8 mouse cellular contexts compared by ENCODE assay signal in the genomic region with DNA sequence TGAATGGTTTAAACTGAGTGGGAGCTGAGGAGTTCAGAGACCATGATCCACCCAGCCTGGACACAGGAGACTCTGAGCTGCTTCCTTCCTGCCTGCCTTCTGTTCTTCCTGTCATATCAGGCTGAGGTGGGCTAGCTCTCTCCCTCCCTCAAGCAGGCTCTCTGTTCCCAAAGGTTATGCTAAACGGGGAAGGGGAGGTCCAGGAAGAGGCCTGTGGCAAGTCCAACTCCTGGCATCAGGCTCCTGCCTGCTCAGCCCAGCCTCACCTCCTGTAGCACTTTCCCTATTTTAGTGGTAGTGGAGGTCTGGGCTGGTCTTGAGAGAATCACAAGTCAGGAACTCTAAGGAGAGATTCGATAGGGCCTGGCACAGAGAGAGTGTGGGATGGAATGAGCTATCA. TPM values are rescaled to one million over a fixed set of nuclear protein-coding genes. Genes with fewer than 3 reads are reported as not detected.
DNase-seq lines count a peak whose midpoint lies in the region; ATAC-seq and TF ChIP-seq lines count a peak whose summit lies in the region.

No protein-coding gene starts in this region.

- no peak for TF ChIP-seq CTCF in kidney, postnatal 0 days (IDR thresholded peaks at IDR 0.05; ENCODE audit: low read depth)

- ATAC-seq in kidney, postnatal 0 days (replicated peaks; ENCODE audit: low FRiP score, low read depth), result no peak
- no peak for ATAC-seq in hindbrain, embryonic 15.5 days (ENCODE audit: low FRiP score, low read depth)
- ATAC-seq in midbrain, embryonic 16.5 days, result no peak

- no peak for DNase-seq in kidney, postnatal 0 days (ENCODE audit: low spot score)
- DNase-seq in kidney, postnatal 10 days, result no peak
- DNase-seq in embryonic facial prominence, embryonic 10.5 days (ENCODE audit: low spot score), result no peak
- DNase-seq in layer of hippocampus, adult 18-20 months (ENCODE audit: low spot score in 2 of 2), result no peak
- DNase-seq in right cerebral cortex, postnatal 25 days, result no peak
- DNase-seq in left cerebral cortex, adult 8-10 months (ENCODE audit: low spot score in 2 of 2), result no peak

- WGBS in kidney, postnatal 0 days, result 36% methylated on average over 2 of the region's 2 CpGs
- 36% methylated on average over 2 of the region's 2 CpGs for WGBS in embryonic facial prominence, embryonic 10.5 days
- WGBS in hindbrain, embryonic 15.5 days, result 39% methylated on average over 2 of the region's 2 CpGs
- 43% methylated on average over 2 of the region's 2 CpGs for WGBS in midbrain, embryonic 16.5 days

- no peaks in the 10 kb centered on the region for H3K36me3 ChIP-seq in kidney, postnatal 0 days (ENCODE audit: insufficient read depth, low read length)
- H3K36me3 ChIP-seq in embryonic facial prominence, embryonic 10.5 days (replicated peaks), result peaks cover 5% of the 10 kb centered on the region
- 0 out of 2 replicates have a peak, but pooled peaks cover 6% of the 10 kb centered on the region for H3K36me3 ChIP-seq in hindbrain, embryonic 15.5 days
- no peaks in the 10 kb centered on the region for H3K36me3 ChIP-seq in midbrain, embryonic 16.5 days (ENCODE audit: control insufficient read depth, insufficient read depth, low read length)

- no peaks in the 10 kb centered on the region for H3K9me3 ChIP-seq in kidney, postnatal 0 days (replicated peaks; ENCODE audit: low read length)
- H3K9me3 ChIP-seq in embryonic facial prominence, embryonic 10.5 days, result no peaks in the 10 kb centered on the region
- H3K9me3 ChIP-seq in hindbrain, embryonic 15.5 days, result no peaks in the 10 kb centered on the region
- H3K9me3 ChIP-seq in midbrain, embryonic 16.5 days (replicated peaks; ENCODE audit: control insufficient read depth, low read length, poor library complexity, severe bottlenecking), result no peaks in the 10 kb centered on the region

- H3K27ac ChIP-seq in kidney, postnatal 0 days, result peak overlapping the region; percentile 92
- H3K27ac ChIP-seq in embryonic facial prominence, embryonic 10.5 days (replicated peaks), result peak overlapping the region; percentile 94
- H3K27ac ChIP-seq in hindbrain, embryonic 15.5 days (replicated peaks), result peak overlapping the region; percentile 91; the same call in 1 of the 2 replicates
- H3K27ac ChIP-seq in midbrain, embryonic 16.5 days (ENCODE audit: low read length), result peak overlapping the region; percentile 94; the same call in 1 of the 2 replicates

- H3K4me2 ChIP-seq in kidney, postnatal 0 days (ENCODE audit: low read length), result peak overlapping the region; percentile 95
- H3K4me2 ChIP-seq in hindbrain, embryonic 15.5 days, result peak overlapping the region; percentile 95
- H3K4me2 ChIP-seq in midbrain, embryonic 16.5 days (ENCODE audit: low read length), result peak overlapping the region; percentile 99

- H3K4me1 ChIP-seq in kidney, postnatal 0 days (replicated peaks; ENCODE audit: insufficient read depth, low read length), result peaks cover 40% of the 10 kb centered on the region
- H3K4me1 ChIP-seq in embryonic facial prominence, embryonic 10.5 days, result peaks cover 72% of the 10 kb centered on the region
- H3K4me1 ChIP-seq in hindbrain, embryonic 15.5 days (replicated peaks), result peaks cover 65% of the 10 kb centered on the region
- H3K4me1 ChIP-seq in midbrain, embryonic 16.5 days (ENCODE audit: control insufficient read depth, insufficient read depth, low read length), result peaks cover 39% of the 10 kb centered on the region

- H3K9ac ChIP-seq in kidney, postnatal 0 days (ENCODE audit: low read depth, low read length), result peak overlapping the region; percentile 98; the same call in 1 of the 2 replicates
- H3K9ac ChIP-seq in hindbrain, embryonic 15.5 days, result peak overlapping the region; percentile 100
- H3K9ac ChIP-seq in midbrain, embryonic 16.5 days (ENCODE audit: low read depth, low read length), result peak overlapping the region; percentile 96

- no peaks in the 10 kb centered on the region for H3K27me3 ChIP-seq in kidney, postnatal 0 days (ENCODE audit: insufficient read depth, low read length)
- H3K27me3 ChIP-seq in embryonic facial prominence, embryonic 10.5 days (replicated peaks; ENCODE audit: low read depth, poor library complexity, severe bottlenecking), result peaks cover 47% of the 10 kb centered on the region
- H3K27me3 ChIP-seq in hindbrain, embryonic 15.5 days, result no peaks in the 10 kb centered on the region
- H3K27me3 ChIP-seq in midbrain, embryonic 16.5 days (ENCODE audit: control insufficient read depth, insufficient read depth, low read depth, low read length), result no peaks in the 10 kb centered on the region

- H3K4me3 ChIP-seq in kidney, postnatal 0 days (replicated peaks; ENCODE audit: low read depth, low read length), result peak overlapping the region; percentile 90
- peak overlapping the region; percentile 89 for H3K4me3 ChIP-seq in embryonic facial prominence, embryonic 10.5 days
- H3K4me3 ChIP-seq in hindbrain, embryonic 15.5 days, result peak overlapping the region; percentile 96
- peak overlapping the region; percentile 83 for H3K4me3 ChIP-seq in midbrain, embryonic 16.5 days (ENCODE audit: low read depth, low read length)

RNA-seq across cellular contexts. Expression of a gene that starts 12.0 kb away (rescaled TPM):
- 8.5 and 9.6 TPM in 2 replicates for polyA plus RNA-seq in kidney, postnatal 0 days (2015; fragmentation: Nextera tagmentation; extraction: Ambion mirVana)
- polyA plus RNA-seq in embryonic facial prominence, embryonic 10.5 days (2016; fragmentation: Nextera tagmentation; extraction: Ambion mirVana), result 0.75 and 1.4 TPM in 2 replicates
- 2.3 and 2.9 TPM in 2 replicates for polyA plus RNA-seq in hindbrain, embryonic 15.5 days (2015; fragmentation: Nextera tagmentation; extraction: Ambion mirVana)
- polyA plus RNA-seq in midbrain, embryonic 16.5 days (2015; fragmentation: Nextera tagmentation; extraction: Ambion mirVana), result 1.8 and 3.3 TPM in 2 replicates
- 1 to 10 TPM; 6.8 to 7.1 TPM for total RNA-seq in layer of hippocampus, adult 18-20 months (2021)
- total RNA-seq in left cerebral cortex, adult 8-10 months (2022), result 10 to 100 TPM in 1 of 4 experiments, 1 to 10 TPM in 3; 8.0 to 15.8 (median 8.8) TPM

RNA-seq across cellular contexts. Expression of a gene that starts 15.7 kb away (rescaled TPM):
- 53.4 and 62.1 TPM in 2 replicates for polyA plus RNA-seq in kidney, postnatal 0 days (2015; fragmentation: Nextera tagmentation; extraction: Ambion mirVana)
- 22.6 and 23.5 TPM in 2 replicates for polyA plus RNA-seq in embryonic facial prominence, embryonic 10.5 days (2016; fragmentation: Nextera tagmentation; extraction: Ambion mirVana)
- polyA plus RNA-seq in hindbrain, embryonic 15.5 days (2015; fragmentation: Nextera tagmentation; extraction: Ambion mirVana), result 58.1 and 69.2 TPM in 2 replicates
- 33.3 and 38.3 TPM in 2 replicates for polyA plus RNA-seq in midbrain, embryonic 16.5 days (2015; fragmentation: Nextera tagmentation; extraction: Ambion mirVana)
- 10 to 100 TPM; 80.7 to 84.1 TPM for total RNA-seq in layer of hippocampus, adult 18-20 months (2021)
- total RNA-seq in left cerebral cortex, adult 8-10 months (2022), result 10 to 100 TPM; 61.3 to 68.0 (median 65.8) TPM

RNA-seq across cellular contexts. Expression of a gene that starts 15.8 kb away (rescaled TPM):
- 326 and 333 TPM in 2 replicates for polyA plus RNA-seq in kidney, postnatal 0 days (2015; fragmentation: Nextera tagmentation; extraction: Ambion mirVana)
- 130 and 131 TPM in 2 replicates for polyA plus RNA-seq in embryonic facial prominence, embryonic 10.5 days (2016; fragmentation: Nextera tagmentation; extraction: Ambion mirVana)
- 422 TPM in 2 replicates for polyA plus RNA-seq in hindbrain, embryonic 15.5 days (2015; fragmentation: Nextera tagmentation; extraction: Ambion mirVana)
- 374 and 394 TPM in 2 replicates for polyA plus RNA-seq in midbrain, embryonic 16.5 days (2015; fragmentation: Nextera tagmentation; extraction: Ambion mirVana)
- 100 to 1,000 TPM; 486 to 498 TPM for total RNA-seq in layer of hippocampus, adult 18-20 months (2021)
- total RNA-seq in left cerebral cortex, adult 8-10 months (2022), result 100 to 1,000 TPM; 498 to 523 (median 522) TPM

RNA-seq across cellular contexts. Expression of a gene that starts 52.2 kb away (rescaled TPM):
- polyA plus RNA-seq in kidney, postnatal 0 days (2015; fragmentation: Nextera tagmentation; extraction: Ambion mirVana), result 20.8 and 22.9 TPM in 2 replicates
- 24.1 and 27.3 TPM in 2 replicates for polyA plus RNA-seq in embryonic facial prominence, embryonic 10.5 days (2016; fragmentation: Nextera tagmentation; extraction: Ambion mirVana)
- 32.8 and 34.6 TPM in 2 replicates for polyA plus RNA-seq in hindbrain, embryonic 15.5 days (2015; fragmentation: Nextera tagmentation; extraction: Ambion mirVana)
- polyA plus RNA-seq in midbrain, embryonic 16.5 days (2015; fragmentation: Nextera tagmentation; extraction: Ambion mirVana), result 32.7 and 39.2 TPM in 2 replicates
- 10 to 100 TPM; 14.1 to 15.7 TPM for total RNA-seq in layer of hippocampus, adult 18-20 months (2021)
- 10 to 100 TPM; 14.4 to 19.1 (median 15.7) TPM for total RNA-seq in left cerebral cortex, adult 8-10 months (2022)
